Mouse (Mus musculus) left cerebral cortex, adult 11 months (tissue): ENCODE data around the gene Def6.
"Not testable (repeated sequence)": the region's sequence is repeated elsewhere in the genome, so short reads cannot be mapped to it uniquely, and the experiment has no call there.

Experiments used
- DNase-seq: peaks from one replicate; pipeline ENCODE4 v3.0.0; 2022; ENCODE audit warnings: low spot score

Def6 gene

DNA sequence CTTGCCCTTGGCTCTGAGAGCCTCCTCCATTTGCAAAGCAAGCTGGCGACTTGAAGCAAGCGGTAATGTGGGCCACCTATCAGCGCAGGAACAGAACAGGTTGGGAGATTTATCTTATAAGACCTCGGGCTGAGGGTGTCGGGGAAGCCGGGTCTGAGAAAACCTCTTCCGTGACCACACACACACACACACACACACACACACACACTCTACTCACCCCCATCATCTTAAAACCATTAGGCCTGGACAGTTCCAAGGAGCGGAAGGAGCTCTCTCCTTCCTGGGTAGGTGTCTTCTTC, 685 bp downstream of the Def6 start:
- no peak for DNase-seq

DNA sequence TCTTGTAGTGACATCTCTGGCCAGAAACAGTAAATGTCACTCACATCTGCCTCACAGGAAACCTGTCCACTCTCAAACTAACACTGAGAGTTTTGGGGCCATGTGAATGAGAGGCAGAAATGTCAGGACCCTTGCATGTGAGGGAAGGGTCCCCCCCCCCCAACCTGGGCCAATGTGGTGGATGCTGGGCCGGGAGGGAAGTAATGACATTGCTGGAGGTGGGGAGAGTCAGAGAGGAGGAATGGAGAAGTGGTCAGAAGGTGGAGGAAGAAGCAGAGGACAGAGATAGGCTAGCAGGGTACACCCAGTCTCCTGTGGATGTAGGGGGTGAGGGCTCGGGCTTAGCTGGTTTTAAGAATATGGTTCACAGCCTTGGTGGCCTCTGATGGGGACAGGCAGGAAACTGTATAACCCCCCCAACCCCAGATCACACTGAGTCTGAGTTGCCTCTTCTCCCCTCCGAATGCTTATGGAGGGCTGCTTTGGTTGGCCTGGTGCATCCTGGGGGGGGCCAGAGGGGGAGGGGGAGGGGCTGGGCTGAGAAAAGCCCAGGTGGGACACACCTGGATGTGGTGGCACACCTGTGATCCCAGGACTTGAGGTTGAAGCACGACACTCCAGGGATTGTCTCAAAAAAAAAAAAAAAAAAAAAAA, 2.0 kb downstream of the Def6 start:
- DNase-seq: no peak

DNA sequence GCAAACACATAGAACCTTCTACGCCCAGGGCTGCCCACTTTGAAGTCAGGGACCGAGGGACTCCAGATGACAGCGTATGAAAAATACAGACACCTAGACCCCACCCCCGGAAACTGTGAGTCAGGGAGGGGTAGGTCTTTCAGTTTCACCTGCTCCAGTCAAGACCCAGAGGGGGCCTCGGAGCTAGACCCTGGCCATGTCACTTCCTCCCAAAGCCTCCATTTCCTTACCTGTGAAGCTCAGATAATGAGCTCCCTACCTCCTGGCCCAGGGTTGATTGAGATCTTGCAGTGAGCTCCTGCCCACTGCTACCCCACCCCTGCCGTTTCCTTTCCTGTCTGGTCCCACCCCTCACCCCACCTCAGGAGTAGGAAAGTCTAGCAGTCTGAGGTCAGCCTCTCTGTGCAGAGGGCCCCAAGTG, 4.4 kb downstream of the Def6 start:
- DNase-seq: no peak

GRCm38 (mm10) chr17:28212391-28212790, 4.8 kb downstream of the Def6 start:
- DNase-seq: no peak

- DNase-seq: no peak
Observed at GRCm38 (mm10) chr17:28213236-28213635, 5.7 kb downstream of the Def6 start.

- DNase-seq: no peak
Observed at GRCm38 (mm10) chr17:28216791-28217190, 9.2 kb downstream of the Def6 start.

DNA sequence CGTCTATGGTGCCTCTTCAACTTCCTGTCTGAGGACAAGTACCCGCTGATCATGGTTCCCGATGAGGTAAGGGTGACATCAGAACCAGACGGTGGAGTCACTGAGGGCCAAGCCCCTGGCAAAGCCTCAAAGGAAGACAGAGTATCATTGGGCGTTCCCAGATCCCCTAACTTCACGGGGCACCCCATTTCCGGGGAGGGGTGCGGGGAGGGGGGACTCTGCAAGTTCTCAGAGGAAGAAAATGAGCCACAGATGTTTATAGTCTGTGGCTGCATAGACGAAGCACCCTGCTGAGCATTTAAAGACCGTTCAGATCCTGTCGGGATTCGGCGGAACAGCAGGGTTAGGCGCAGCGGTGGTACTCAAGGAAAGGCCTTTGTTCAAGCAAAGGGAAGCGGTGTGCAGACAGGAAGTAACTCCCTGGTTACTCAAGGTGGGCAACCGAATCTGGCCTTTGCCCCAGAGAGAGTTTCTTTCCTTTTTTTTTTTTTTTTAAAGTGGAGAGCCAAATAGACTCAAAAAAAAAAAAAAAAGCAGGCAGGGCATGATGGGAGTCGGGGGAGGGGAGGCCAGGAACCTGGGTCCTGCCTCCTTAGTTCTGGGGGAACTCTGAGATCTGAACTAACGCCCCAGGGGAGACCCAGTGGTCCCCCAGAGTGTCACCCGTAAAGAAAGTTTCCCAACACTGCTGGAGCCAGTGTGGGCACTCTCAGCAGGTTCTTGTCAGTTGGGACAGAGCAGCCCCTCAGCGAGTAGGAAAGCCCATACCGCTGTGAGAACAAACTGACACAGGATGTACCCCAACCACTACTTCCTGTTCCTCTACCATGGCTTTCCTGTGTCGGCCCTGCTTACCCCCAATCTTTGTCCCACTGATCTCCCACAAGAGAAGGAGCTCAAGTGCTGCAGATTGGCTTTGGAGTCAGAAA, 10.4 kb downstream of the Def6 start:
- DNase-seq: no peak

- not testable (repeated sequence) for DNase-seq
Observed at GRCm38 (mm10) chr17:28222463-28222862, 14.9 kb downstream of the Def6 start.

DNA sequence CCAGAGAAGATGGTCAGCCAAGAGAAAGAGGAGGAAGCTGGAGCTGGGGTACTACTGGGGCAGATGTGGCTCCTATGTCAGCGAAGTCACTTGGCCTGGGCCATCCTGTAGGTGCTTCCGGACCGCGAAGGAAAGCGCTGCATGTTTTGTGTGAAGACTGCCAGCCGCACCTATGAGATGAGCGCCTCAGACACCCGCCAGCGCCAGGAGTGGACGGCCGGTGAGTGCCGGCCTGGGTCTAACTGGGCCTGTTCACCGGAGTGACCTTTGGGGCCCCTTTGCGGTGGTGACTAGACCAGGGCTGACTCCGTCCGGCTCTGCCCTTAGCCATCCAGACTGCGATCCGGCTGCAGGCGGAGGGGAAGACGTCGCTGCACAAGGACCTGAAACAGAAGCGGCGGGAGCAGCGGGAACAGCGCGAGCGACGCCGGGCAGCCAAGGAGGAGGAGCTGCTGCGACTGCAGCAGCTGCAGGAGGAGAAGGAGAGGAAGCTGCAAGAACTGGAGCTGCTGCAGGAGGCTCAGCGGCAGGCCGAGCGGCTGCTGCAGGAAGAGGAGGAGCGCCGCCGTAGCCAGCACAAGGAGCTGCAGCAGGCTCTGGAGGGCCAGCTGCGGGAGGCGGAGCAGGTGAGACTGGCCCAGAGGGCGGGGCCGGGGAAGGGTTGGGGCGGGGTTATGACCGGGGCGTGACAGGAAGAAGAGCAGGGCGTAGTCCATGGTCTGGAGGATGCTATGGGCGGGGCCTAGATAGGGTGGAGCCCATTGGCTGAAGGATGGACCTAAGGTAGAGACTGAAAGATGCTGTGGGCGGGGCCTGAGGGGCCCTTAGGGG, 16.2 kb downstream of the Def6 start:
- DNase-seq: peak; percentile 85

DNA sequence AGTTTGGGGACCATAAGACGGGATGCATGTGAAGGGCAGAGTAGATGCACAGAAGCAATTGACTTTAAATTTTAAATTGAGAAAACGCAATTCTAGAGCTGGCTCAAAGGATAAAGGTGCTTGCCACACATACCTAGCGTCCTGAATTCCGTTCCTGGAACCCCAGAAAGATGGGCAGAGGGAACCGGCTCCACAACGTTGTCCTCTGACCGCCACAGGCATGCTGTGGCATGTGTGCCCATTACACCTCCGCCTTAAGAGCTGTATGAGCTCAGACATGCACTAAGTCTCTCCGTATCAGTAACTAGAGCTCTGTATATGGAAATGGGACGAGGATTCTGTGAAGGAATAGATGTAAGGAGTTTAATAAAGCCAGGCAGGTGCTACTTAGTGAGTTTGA, 17.0 kb downstream of the Def6 start:
- no peak for DNase-seq

GRCm38 (mm10) chr17:28226014-28226413, 18.4 kb downstream of the Def6 start:
- peak; percentile 86 for DNase-seq

DNA sequence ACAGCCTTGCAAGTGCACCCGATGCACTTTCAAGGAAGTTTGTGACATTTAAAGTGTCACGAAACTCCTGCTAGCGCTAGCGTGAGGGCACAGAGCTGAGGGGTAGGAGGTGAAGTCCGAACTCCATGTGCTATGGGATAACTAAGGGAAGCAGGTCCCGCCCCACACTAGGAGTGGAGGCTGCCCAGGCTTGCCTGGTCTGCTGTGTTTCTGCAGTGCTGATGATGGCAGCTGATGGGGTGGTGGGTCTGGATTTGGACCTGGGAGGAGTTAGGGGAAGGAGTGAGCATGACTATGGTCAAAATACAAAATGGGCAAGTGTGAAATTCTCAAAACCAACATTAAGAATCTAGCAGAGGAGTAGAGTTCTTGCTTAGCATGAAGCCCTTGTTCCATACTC, 22.9 kb downstream of the Def6 start:
- no peak for DNase-seq

DNA sequence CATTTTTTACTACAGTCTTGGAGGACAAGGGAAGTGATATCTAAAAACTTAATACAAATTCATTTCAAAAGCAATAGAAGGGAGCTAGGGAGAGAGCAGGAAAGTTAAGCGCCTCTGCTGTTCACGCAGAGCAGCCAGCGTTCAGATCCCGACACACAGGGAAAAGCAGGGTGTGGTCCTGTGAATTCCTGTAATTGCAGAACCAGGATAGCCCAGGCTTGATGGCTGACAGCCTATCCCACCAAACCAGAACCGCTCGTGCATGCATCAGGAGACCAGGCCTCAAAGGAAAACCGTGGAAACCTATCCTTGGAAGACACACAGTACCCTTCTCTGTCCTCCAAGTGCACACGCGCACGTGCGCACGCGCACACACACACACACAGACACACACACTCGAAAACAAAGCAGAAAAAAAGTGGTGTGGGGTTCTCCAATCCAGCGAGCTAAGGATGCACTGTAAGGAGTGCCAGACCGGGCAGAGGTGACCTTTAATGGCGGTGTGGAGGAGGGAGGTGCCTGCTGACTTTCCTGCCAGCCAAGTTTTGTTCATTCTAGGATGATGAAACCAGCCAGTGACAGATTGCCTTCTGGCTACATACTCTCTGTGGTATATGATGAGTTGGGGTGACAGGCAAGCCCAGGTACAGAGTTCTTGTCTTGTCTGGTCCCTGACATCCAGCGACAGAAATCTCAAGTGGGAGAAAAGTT, 23.6 kb downstream of the Def6 start:
- no peak for DNase-seq

DNA sequence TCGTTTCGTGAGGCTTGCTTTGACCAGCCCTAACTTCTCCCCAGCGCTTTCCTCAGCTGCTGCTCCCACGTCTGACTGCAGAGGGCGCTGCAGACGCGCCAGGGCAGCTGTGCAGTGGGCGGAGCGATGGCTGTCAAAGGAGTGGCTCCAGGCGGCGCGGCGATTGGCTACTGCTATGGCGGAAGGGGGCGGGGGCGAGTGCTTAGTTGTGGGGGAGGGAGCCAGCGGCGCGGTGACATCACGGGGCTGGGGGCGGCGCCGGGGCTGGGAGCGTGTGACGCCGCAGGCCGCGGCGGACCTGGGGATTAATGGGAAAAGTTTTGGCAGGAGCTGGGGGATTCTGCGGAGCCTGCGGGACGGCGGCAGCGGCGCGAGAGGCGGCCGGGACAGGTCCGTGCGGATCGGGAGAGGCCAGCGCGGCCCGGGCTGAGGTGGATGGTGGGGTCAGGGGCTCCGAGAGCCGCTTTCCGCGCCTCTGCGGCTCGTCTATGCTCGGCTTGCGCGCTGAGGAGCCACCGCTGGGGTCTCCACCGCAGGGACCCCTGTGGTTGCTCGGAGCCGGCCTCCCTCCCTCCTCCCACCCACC, 25.0 kb downstream of the Def6 start, which contains the start of gene Ppard:
Gene Ppard (plus strand): TSS at position 226 of the 586 bp plus-strand sequence.
- DNase-seq: peak; percentile 95

DNA sequence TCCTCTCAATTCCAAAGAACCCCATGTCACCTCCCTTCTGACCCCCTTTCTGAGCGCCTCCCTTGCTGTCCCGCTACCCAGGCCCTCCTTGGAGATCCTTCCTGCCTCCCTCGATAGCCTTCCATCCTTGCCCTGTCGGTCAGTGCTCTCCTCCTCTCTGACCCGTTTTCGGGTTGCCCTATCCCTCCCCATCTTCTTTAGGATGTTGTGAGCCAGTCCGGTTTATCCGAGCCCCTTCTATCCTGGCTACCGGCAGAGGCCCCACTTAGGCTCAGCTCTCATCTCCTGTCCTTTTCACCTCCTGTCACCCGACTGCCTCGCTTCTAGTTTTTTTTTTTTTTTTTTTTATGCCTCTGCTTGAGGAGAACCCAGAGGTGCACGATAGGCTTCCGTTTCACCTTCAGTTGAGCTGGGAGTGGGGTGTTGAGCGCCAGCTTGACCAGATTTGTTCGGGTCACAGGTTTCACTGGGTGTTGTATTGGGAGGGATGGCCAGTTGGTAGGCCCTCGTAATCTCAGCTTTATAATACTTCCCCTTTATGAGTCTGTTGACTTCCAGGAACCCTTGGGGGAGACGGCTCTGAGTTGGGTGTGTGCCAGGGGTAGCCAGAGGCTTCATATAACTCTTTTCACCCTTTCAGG, 25.6 kb downstream of the Def6 start:
- no peak for DNase-seq

DNA sequence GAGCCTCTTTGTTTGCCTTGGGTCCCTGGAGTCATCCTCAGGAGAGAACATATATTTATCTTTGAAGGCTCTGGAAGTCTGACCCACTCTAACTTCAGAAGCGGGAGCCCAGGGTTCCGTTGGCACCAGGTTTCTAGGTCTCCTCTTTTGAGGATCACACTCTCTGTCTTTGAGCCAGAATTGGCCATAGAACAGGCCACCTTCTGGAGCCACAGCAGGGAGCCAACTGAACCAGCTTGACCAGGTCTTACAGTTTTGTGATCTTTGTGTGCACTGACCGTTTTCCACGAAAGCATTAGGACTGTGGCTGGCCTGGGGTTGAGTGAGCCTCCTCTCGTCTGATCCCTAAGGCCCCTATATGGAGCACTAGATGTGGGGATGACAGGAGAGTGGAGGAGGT, 27.1 kb downstream of the Def6 start:
- DNase-seq: no peak

DNA sequence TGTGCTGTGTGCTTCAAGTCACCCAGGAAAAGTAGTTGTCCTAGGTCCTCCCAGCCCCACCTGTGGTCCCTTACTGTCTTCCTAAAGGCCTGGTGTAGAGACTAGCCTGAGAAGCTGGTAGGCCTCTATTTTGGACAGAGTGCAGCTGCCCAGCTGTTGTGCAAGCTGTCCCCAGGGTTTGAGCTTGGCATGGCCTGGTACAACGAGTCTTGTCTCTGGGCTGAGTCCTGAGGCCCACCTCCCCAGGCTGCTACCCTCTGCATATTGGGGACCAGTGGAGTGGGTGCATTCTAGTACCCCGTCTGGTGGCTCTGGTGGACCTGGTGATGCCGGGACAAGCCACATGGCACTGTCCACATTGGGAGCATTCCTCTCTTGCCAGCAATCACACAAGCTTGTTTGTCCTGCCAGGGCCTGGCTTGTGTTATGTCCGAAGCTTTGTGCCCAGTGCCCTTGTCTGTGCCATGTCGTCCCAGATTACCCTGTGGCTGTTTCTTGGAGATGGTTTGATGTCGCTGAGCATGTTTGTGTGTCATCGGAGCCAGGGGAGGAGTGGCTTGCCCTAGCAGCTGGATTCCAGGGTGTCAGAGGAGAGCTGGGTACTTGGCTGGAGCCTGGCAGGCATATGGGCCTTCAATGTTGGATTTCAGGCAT, 28.5 kb downstream of the Def6 start:
- DNase-seq: no peak

GRCm38 (mm10) chr17:28236636-28237015, 29.0 kb downstream of the Def6 start:
- DNase-seq: no peak

GRCm38 (mm10) chr17:28237362-28237761, 29.8 kb downstream of the Def6 start:
- DNase-seq: no peak

- no peak for DNase-seq
Observed at GRCm38 (mm10) chr17:28237874-28238273, 30.3 kb downstream of the Def6 start.

DNA sequence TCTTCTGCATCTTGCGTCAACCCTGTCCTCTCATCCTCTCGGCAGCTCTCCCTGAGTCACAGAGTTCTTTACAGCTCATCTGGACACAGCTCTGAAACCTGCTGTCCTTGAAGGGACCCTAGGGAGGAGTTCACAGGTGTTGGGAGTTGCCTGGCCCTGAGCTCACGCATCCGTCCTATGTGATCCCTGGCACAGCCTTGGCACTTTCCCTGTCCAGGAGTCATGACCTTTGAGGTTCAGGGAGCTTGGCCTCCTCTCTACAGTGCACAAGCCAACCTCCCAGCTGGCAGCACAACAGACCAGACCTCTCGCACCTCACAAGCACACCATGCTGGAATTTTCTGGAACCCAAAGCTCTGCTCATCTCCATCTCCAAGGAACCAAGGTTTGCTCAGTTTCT, 33.3 kb downstream of the Def6 start:
- DNase-seq: no peak
